Mouse (Mus musculus) ES-Bruce4 (cell line): ENCODE results near the gene Sptbn1. TPM values are rescaled to one million over a fixed set of nuclear protein-coding genes. Genes with fewer than 3 reads are reported as not detected.
A peak's percentile ranks its signal among the peaks of the same experiment; 100 is the strongest.

ENCODE experiments used
- H3K27ac ChIP-seq: 2 replicates; pipeline ENCODE4 v1.5.1; 2012; ENCODE audit warnings: low read length, inconsistent platforms; ENCODE audit not compliant: insufficient read depth
- H3K27me3 ChIP-seq: 2 replicates; pipeline ENCODE4 v1.6.1; 2012; ENCODE audit warnings: mild to moderate bottlenecking, low read length, inconsistent platforms; ENCODE audit not compliant: control insufficient read depth, poor library complexity, insufficient read depth, severe bottlenecking
- H3K36me3 ChIP-seq: 2 replicates; pipeline ENCODE4 v1.6.1; 2012; ENCODE audit warnings: inconsistent platforms, mild to moderate bottlenecking, low read length, moderate library complexity; ENCODE audit not compliant: control insufficient read depth, poor library complexity, insufficient read depth, severe bottlenecking
- H3K4me1 ChIP-seq: one replicate; pipeline ENCODE4 v1.8.1; 2011; ENCODE audit warnings: low read length; ENCODE audit not compliant: control insufficient read depth, insufficient read depth
- H3K4me3 ChIP-seq: 2 replicates; pipeline ENCODE4 v1.5.1; 2011; ENCODE audit warnings: low read depth, mild to moderate bottlenecking, low read length
- H3K9ac ChIP-seq: 2 replicates; pipeline ENCODE4 v1.6.1; 2012; ENCODE audit warnings: low read depth, mild to moderate bottlenecking, inconsistent platforms; ENCODE audit not compliant: poor library complexity, severe bottlenecking
- H3K9me3 ChIP-seq: replicated peaks from 2 replicates; pipeline ENCODE4 v1.6.1; 2012; ENCODE audit warnings: mild to moderate bottlenecking, low read length, inconsistent platforms; ENCODE audit not compliant: control insufficient read depth, poor library complexity, insufficient read depth, severe bottlenecking
- CTCF ChIP-seq: IDR thresholded peaks from one replicate; pipeline ENCODE4 v1.8.1; 2011; ENCODE audit warnings: low read depth, low read length
- EP300 ChIP-seq: IDR thresholded peaks from 2 replicates; pipeline ENCODE4 v1.6.1; 2011; ENCODE audit warnings: low read depth, low read length; ENCODE audit not compliant: insufficient read depth
- POLR2A ChIP-seq: IDR thresholded peaks from one replicate; pipeline ENCODE4 v1.8.1; 2011; ENCODE audit warnings: low read length; ENCODE audit not compliant: insufficient read depth
- polyA plus RNA-seq: library from polyadenylated mRNA; stranded (reverse); fragments of >200 nt; gene quantifications from 2 replicates; pipeline ENCODE4 v1.2.4, GENCODE M21; 2011; ENCODE audit warnings: low read depth; ENCODE audit not compliant: missing spikeins, insufficient read depth, insufficient read length

Sptbn1 gene
- 147 and 148 TPM in 2 replicates for polyA plus RNA-seq

DNA sequence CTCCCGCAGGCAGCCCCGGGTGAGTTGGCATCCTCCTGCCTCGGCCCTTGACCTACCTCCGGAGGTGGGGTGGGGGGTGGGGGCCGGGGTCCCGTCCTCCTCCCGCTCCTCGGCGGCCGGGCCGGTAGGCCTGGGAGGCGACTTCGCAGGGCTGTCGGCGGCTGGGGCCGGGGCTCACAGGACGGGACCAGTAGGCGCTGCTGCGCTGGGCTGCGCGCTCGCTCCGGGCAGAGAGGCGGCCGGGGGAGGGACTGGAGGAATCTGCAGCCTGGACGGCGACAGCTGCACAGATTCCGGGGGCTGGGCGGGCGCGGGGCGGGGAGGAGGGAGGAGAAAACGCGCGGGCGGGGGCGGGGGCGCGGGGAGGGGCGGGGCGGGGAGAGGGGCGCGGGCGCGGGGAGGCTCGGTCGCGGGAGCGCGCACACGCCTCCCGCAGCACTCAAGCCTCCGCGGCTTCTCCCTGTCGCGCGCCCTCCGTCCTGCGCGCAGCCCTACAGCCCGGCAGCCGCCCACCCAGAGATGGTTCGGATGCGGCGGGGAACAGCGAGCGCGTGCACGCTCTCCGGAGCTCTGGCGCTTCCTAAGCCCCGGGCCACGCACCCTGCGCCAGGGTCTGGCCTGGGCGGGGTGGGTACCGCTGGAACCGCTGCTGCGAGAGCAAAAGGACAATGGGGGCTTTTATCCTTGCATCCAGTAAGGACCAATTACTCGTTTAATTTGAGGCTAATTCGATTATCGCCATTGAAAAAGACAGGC lies at the start of gene Sptbn1:
Gene Sptbn1, minus strand, starts transcription at position 284 of the 756 bp plus-strand sequence.
- H3K27ac ChIP-seq, result no peak within 1 kb of the TSS
- no peak for TF ChIP-seq EP300
- TF ChIP-seq POLR2A, result no peak
- TF ChIP-seq CTCF, result no peak
- H3K4me3 ChIP-seq, result peak within 1 kb of the TSS; percentile 92
- no peaks in the 10 kb centered on the region for H3K4me1 ChIP-seq
- no peaks in the 10 kb centered on the region for H3K9me3 ChIP-seq
- peaks cover 4% of the 10 kb centered on the region for H3K27me3 ChIP-seq
- H3K36me3 ChIP-seq, result no peaks in the 10 kb centered on the region
- peak within 1 kb of the TSS; percentile 77 for H3K9ac ChIP-seq

GRCm38 (mm10) chr11:30294279-30294678 lies 26.3 kb upstream of the Sptbn1 start:
- no peak overlapping the region for H3K4me3 ChIP-seq
- no peaks in the 10 kb centered on the region for H3K27me3 ChIP-seq
- H3K4me1 ChIP-seq, result peaks cover 2% of the 10 kb centered on the region
- H3K27ac ChIP-seq, result no peak overlapping the region
- TF ChIP-seq POLR2A, result no peak
- no peak for TF ChIP-seq EP300
- no peak for TF ChIP-seq CTCF
- H3K36me3 ChIP-seq, result no peaks in the 10 kb centered on the region
- H3K9me3 ChIP-seq, result no peaks in the 10 kb centered on the region
- no peak overlapping the region for H3K9ac ChIP-seq

DNA sequence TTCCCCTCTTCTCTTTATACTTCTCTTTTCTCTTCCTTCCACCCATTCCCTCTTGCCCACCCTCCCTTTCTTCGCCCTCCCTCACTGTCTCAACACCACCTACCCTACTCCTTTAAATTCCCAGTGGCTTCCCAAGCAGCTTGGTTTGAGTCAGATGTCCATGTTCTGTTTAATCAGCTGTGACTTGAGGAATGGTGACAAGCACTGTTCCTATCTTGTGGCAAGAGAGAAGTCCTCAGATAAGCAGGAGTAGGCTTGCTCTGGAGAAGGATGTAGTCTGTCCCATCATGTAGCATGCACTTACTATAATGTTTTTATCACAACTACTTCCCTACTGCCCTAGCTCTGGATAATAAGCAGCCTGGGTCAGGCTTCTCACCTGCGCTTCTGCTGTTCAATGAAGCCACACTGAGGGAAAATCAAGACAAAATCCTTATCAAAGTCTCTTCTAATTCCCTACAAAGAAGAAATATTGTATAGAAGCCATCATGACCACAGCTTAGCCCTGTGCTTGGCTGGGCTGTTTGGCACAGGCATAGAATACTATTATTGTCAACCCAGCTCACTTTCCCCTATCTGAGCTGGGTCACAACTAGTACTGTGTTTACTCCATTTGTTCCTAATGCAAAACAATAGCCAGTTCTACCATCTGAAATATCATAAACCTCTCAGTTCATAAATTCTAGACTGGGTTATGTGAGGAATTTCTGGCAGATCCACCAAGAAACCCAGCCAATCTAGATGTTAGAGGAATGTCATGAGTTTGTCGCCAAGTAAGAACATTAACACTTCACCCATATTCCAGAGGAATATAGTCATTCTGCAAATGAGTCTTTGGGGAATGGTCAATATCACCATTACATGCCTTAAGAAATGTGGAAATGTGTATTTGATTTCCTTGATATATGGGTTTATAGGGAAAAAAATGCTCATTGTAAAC lies 24.5 kb upstream of the Sptbn1 start:
- TF ChIP-seq EP300 (no peak), CTCF (no peak), POLR2A (no peak)

GRCm38 (mm10) chr11:30291155-30291554 lies 23.2 kb upstream of the Sptbn1 start:
- no peak for TF ChIP-seq CTCF
- no peak for TF ChIP-seq EP300
- TF ChIP-seq POLR2A, result no peak
- no peaks in the 10 kb centered on the region for H3K9me3 ChIP-seq
- no peaks in the 10 kb centered on the region for H3K36me3 ChIP-seq
- H3K9ac ChIP-seq, result no peak overlapping the region
- no peaks in the 10 kb centered on the region for H3K27me3 ChIP-seq
- H3K4me3 ChIP-seq, result no peak overlapping the region
- H3K27ac ChIP-seq, result no peak overlapping the region
- peaks cover 2% of the 10 kb centered on the region for H3K4me1 ChIP-seq

More for the DNA sequence above, 24.5 kb upstream of the Sptbn1 start:
- H3K4me3 ChIP-seq, result no peak overlapping the region
- H3K36me3 ChIP-seq, result no peaks in the 10 kb centered on the region
- H3K27ac ChIP-seq, result no peak overlapping the region
- H3K9me3 ChIP-seq, result no peaks in the 10 kb centered on the region
- peaks cover 2% of the 10 kb centered on the region for H3K4me1 ChIP-seq
- H3K27me3 ChIP-seq, result no peaks in the 10 kb centered on the region
- H3K9ac ChIP-seq, result no peak overlapping the region

DNA sequence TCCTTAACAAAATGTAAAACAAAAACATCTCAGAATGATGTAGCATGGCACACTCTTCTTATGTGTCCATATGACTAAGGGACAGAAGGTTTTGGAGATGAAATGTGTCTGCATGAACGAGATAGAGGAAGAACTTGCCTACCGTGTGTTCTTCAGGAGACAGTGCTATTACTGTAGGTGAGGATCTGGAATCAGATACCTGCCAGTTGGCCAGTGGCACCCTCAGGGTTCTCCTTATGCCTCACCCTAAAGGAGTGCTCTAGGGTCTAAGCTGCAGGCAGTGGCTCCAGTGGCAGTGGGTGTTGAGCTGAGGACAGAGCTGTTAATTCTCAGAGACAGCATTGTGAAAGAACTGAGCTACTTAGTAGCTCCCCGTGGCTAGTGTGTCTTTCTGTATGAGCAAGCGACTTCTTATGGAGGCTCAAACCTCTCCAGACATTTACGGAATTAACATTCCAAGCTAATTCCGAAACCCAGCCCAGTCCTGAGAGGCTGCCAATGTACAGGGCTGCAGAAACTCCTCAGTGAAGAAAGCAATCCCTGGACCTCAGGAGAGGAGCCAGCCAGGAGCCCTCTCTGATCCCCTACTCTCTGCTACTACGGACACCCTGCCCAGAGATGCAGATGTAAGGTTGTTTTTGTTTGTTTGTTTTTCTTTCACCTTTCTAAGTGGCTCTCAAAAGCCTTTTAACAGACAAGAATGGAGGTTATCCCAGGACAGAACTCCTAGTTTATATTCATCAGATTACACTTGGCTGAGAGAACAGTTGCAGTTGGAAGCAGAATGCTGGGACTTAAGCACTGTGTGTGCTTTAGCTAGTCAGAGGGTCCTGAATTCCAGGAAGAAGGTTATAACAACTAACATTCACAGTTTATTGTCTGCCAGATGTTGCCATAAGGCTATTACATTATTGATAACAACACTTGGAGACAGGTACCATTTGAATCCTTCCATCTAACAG lies 21.8 kb upstream of the Sptbn1 start:
- no peaks in the 10 kb centered on the region for H3K27me3 ChIP-seq
- no peak overlapping the region for H3K4me3 ChIP-seq
- H3K27ac ChIP-seq, result no peak overlapping the region
- no peaks in the 10 kb centered on the region for H3K9me3 ChIP-seq
- H3K4me1 ChIP-seq, result peaks cover 2% of the 10 kb centered on the region
- no peak for TF ChIP-seq CTCF
- no peak for TF ChIP-seq EP300
- TF ChIP-seq POLR2A, result no peak
- no peak overlapping the region for H3K9ac ChIP-seq
- no peaks in the 10 kb centered on the region for H3K36me3 ChIP-seq
